Mouse (Mus musculus): Measurements from ENCODE around the gene Susd6. TPM values are rescaled to one million over a fixed set of nuclear protein-coding genes. Genes with fewer than 3 reads are reported as not detected.

Susd6 gene
- total RNA-seq, 1 experiment from 2014 or later = 52.5 TPM

DNA sequence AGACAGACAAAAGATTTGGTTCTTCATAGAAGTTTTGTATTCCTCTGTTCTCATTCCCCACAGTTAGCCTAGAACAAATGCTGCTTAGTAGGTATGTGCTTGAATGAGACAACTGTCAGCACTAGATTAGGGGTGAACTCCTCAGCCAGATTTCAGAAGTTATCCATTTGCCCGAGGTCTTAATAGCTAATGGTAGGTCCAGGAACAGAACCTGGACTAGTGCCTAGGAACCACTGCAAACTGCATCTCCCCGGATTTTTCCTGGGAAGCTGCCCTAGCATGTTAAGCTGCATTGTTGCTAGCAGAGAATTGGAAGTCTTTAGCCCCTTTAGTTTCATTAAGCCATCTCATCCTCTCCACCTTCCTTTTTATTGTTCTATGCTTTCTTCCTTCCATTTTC is 39.9 kb downstream of the Susd6 start:
- no peak for ATAC-seq (replicated peaks; ENCODE audit: insufficient number of reproducible peaks, low FRiP score, low TSS enrichment, poor library complexity, severe bottlenecking)

DNA sequence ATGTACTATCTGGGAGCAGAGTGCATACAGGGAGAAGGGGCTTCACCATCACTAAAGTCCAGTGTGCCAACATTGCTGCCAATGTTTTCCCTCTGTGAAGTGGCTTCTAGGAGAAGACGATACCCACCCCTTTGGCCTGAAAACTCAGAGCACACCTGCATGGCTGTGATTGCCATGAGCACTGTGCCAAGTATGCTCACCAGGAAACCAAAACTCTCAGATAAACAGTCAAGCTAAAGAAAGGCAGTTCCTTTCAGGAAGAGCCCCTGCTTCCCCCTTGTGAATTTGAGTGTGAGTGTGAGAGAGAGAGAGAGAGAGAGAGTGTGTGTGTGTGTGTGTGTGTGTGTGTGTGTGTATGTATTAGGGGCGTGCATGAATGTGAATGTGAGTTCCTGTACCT is 40.5 kb downstream of the Susd6 start:
- ATAC-seq (replicated peaks; ENCODE audit: insufficient number of reproducible peaks, low FRiP score, low TSS enrichment, poor library complexity, severe bottlenecking) = no peak

- peak; percentile 19; the same call in 1 of the 2 replicates for ATAC-seq (replicated peaks; ENCODE audit: insufficient number of reproducible peaks, low FRiP score, low TSS enrichment, poor library complexity, severe bottlenecking)
Observed at GRCm38 (mm10) chr12:80832313-80832712, 42.0 kb downstream of the Susd6 start.

- ATAC-seq (replicated peaks; ENCODE audit: insufficient number of reproducible peaks, low FRiP score, low TSS enrichment, poor library complexity, severe bottlenecking) = peak; percentile 68
Observed at GRCm38 (mm10) chr12:80833541-80833940, 43.2 kb downstream of the Susd6 start.

GRCm38 (mm10) chr12:80834156-80834900 is 44.0 kb downstream of the Susd6 start:
- no peak for ATAC-seq (replicated peaks; ENCODE audit: insufficient number of reproducible peaks, low FRiP score, low TSS enrichment, poor library complexity, severe bottlenecking)

DNA sequence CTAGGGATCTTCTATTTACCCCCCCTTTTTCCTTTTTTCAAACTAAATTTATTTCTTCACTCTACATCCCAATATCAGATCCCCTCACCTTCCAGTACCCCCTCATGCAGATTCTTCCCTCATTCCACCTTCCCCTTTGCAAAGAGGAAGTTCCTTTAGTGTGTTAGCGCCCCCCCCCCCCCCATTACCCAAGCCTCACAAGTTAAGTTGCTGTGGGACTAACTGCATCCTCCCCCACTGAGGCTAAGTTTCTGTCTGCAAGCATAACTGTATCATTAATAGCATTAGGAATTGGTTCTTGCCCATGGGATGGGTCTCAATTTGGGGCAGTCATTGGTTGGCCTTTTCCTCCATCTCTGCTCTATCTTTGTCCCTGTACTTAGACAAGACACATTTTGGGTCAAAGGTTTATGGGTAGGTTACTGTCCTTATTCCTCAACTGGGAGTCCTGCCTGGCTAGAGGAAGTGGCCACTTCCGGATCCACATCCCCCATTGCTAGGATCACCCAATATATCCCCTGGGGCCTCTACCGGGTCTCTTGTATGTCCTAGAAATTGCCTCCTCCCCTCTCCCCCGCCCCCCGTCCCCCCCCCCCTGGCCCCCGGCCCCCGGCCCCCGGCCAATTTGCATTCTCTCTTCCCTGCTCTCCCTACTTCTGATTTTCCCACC is 44.7 kb downstream of the Susd6 start:
- ATAC-seq (replicated peaks; ENCODE audit: insufficient number of reproducible peaks, low FRiP score, low TSS enrichment, poor library complexity, severe bottlenecking) = 0 out of 2 replicates have a peak, but pooled peaks have one; percentile 14

DNA sequence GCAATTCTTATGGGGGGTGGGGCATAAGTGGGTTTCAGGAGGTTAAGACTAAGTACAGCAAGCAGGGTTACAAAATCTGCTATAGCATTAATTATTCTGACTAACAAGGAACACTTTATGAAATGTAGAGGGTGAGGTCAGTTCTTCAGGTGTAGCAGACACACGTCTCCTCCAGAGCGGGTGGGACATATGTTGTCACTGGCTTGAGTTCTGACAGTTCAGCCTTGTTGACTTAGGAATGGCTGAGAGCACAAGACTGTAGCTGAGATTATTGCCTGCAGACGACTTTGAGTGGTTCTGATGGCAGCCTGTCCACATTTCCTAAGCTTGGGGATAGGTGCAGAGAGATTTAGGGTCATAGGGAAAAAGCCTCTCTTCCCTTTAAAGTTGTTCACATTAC is 47.3 kb downstream of the Susd6 start:
- no peak for ATAC-seq (replicated peaks; ENCODE audit: insufficient number of reproducible peaks, low FRiP score, low TSS enrichment, poor library complexity, severe bottlenecking)

- ATAC-seq (replicated peaks; ENCODE audit: insufficient number of reproducible peaks, low FRiP score, low TSS enrichment, poor library complexity, severe bottlenecking) = no peak
Observed at GRCm38 (mm10) chr12:80838271-80838670, 48.0 kb downstream of the Susd6 start.

GRCm38 (mm10) chr12:80838787-80839186 is 48.5 kb downstream of the Susd6 start:
- peak; percentile 49; the same call in 1 of the 2 replicates for ATAC-seq (replicated peaks; ENCODE audit: insufficient number of reproducible peaks, low FRiP score, low TSS enrichment, poor library complexity, severe bottlenecking)

DNA sequence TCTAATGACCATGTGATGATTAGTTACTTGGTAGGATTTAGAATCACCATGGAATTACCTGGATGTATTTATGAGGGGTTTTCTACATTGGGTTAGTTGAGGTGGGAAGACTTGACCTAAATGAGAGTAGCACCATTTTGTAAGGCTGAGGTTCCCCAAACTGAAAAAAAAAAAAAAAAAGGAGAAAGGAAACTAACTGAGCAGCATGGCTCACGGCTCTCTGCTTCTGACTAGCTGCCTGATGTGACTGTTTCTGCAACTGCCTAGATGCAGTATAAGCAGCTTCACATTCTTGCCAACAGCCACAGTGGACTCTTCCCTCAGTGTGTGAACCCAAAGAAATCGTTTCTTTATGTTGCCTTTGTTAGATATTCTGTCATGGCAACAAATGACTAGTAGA is 49.3 kb downstream of the Susd6 start:
- peak; percentile 54 for ATAC-seq (replicated peaks; ENCODE audit: insufficient number of reproducible peaks, low FRiP score, low TSS enrichment, poor library complexity, severe bottlenecking)

DNA sequence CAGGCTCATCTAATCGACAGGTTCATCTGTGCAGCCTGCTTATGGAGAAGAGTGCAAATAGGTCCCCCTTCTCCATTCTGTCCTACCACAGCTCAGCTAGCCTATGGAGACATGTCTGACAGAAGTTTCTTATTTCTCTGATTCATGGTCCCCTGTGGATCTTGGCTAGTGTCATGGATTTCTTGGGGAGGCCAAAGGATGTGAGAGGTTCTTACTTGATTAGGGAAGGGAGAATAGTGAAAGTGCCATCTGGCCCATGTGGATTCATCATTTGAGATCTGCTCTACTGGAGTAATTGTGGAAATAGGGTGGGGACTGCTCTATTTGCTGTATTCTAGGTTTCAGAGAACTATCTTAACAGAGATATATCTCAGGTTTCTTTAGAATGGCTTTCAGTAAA is 51.3 kb downstream of the Susd6 start:
- no peak for ATAC-seq (replicated peaks; ENCODE audit: insufficient number of reproducible peaks, low FRiP score, low TSS enrichment, poor library complexity, severe bottlenecking)

- ATAC-seq (replicated peaks; ENCODE audit: insufficient number of reproducible peaks, low FRiP score, low TSS enrichment, poor library complexity, severe bottlenecking) = no peak
Observed at GRCm38 (mm10) chr12:80842609-80843008, 52.3 kb downstream of the Susd6 start.

GRCm38 (mm10) chr12:80843236-80843635 is 52.9 kb downstream of the Susd6 start:
- ATAC-seq (replicated peaks; ENCODE audit: insufficient number of reproducible peaks, low FRiP score, low TSS enrichment, poor library complexity, severe bottlenecking) = no peak

DNA sequence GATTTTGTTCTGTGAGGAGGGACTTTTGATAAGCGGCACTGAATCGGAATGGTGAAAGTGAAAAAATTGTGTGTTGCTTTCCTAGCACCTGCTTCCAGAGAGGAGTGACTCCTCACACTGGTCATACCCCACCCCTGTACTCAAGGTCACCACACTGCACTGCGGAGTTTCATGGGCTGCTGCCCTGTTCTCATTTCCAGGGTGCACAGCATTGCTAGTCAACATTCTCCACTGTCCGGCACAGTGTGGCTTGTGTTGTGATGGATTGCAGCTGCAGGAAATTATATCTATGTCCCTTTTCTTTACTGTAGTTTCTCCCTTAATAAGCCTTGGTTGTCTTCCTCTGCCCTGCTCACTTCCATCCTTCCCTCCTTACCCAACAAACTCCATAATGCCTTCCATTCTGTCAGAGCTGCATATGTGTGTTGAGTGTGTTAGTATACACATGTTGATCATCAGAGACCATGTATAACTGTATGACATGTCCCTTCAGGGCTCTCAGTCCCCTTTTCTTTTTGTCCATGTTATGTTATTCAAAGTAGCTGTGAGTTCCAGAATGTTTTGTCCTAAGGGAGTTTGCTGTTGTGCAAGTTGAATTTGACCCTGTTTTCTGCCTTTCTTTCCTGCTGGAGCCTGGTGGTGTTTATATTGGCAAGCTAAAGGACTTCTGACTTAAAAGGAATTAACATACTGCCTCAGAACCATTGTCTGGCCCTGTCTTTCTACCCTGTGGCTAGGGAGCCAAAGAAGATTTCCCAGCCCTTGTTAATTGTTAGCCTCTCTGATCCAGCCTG is 53.5 kb downstream of the Susd6 start:
- no peak for ATAC-seq (replicated peaks; ENCODE audit: insufficient number of reproducible peaks, low FRiP score, low TSS enrichment, poor library complexity, severe bottlenecking)

DNA sequence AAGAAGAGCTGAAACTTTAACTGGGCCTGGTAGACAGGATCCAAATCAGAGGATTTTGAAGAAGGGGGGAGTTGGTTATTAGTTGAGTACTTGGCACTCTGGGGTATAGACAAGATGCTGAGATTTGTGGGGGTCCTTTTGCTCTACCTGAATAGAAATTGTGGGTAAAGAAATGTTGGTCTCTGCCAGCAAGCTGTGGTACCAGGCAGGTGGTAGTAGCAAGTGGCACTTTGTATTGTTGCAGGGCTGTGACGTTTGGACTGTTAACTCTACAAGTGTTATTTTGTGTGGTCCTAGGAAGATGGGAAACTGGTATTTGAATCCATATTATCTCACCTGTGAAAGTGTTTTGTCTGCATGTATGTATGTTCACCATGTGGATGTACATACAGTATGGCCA is 55.6 kb downstream of the Susd6 start:
- no peak for ATAC-seq (replicated peaks; ENCODE audit: insufficient number of reproducible peaks, low FRiP score, low TSS enrichment, poor library complexity, severe bottlenecking)

DNA sequence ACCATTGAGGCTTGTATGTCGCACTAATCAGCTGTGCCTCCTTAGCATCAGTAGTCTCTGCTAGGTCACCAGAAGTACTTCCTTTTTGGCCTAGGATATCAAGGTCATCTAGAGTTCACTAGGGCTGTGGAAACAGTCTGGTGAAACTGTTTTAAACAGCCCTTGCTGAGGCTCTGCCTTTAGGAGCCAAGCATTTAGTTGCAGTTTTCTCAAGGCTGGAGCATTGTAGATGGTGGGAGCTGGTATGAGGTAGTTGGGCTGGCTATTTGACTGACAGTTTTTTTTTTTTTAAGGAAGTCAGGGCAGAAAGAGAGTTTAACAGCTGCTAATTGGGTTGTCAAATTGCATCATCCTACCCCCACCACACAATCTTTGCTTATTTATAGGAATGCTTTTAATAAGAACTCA is 56.6 kb downstream of the Susd6 start:
- ATAC-seq (replicated peaks; ENCODE audit: insufficient number of reproducible peaks, low FRiP score, low TSS enrichment, poor library complexity, severe bottlenecking) = peak; percentile 93

GRCm38 (mm10) chr12:80852001-80852400 is 61.7 kb downstream of the Susd6 start:
- ATAC-seq (replicated peaks; ENCODE audit: insufficient number of reproducible peaks, low FRiP score, low TSS enrichment, poor library complexity, severe bottlenecking) = peak; percentile 79

DNA sequence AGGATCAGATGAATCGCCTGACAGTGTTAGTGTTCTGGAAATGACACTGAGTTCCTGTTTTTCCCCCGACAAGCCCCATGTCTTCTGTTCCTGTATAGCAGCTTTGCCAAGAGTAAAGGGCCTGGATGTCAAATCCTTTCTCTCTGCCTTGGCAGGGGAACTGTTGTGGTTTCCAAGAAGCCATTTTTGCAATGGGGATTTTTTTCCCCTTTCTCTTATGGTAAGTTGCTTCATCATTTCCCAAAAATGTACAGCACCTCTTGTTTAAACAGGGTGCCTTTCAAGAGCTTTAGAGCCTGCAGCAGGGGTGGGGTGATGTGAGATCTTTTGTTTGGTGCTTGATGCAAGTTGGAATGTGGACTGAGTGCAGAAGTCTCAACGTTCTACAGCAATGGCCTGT is 63.4 kb downstream of the Susd6 start:
- ATAC-seq (replicated peaks; ENCODE audit: insufficient number of reproducible peaks, low FRiP score, low TSS enrichment, poor library complexity, severe bottlenecking) = 0 out of 2 replicates have a peak, but pooled peaks have one; percentile 50

GRCm38 (mm10) chr12:80854671-80855070 is 64.4 kb downstream of the Susd6 start:
- ATAC-seq (replicated peaks; ENCODE audit: insufficient number of reproducible peaks, low FRiP score, low TSS enrichment, poor library complexity, severe bottlenecking) = no peak
